Mouse (Mus musculus) spleen, postnatal 4 days (tissue): ENCODE measurements around the gene Tpm4.
"Not testable (repeated sequence)": the region's sequence is repeated elsewhere in the genome, so short reads cannot be mapped to it uniquely, and the experiment has no call there.

Experiments
- DNase-seq, 2 experiments: peaks; one replicate each; pipeline ENCODE4 v3.0.0; 2022; ENCODE audit warnings: low spot score in 2 of 2

Gene Tpm4

DNA sequence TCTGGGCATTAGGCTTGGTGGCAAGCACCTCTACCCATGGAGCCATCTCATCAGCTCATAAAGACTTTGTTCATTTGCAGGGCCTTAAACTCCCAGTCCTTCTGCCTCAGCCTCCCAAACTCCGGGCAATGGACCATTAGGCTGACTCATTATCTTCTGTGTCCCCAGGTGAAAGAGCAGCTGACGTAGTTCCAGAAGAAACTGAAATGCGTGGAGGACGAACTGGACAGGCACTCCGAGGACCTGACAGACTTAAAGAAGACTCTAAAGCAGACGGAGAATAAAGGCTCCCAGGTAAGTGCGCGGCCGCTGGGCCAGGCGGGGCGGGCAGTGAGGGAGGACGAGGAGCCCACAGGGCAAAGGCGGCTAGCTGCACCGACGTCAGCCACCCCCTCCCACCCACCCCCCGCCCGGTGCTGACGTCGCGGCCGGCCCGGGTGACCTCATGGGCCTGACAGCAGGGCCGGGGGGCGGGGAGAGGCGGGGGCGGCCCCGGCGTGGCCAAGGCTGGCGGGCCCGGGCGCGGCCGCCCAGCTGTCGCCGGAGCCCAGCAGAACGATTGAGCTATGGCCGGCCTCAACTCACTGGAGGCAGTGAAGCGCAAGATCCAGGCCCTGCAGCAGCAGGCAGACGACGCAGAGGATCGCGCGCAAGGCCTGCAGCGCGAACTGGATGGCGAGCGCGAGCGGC, at the start of gene Tpm4:
TSS of gene Tpm4 (plus strand) at position 220 of the 690 bp plus-strand sequence.
- peak; percentile 56 to 77 for DNase-seq

DNA sequence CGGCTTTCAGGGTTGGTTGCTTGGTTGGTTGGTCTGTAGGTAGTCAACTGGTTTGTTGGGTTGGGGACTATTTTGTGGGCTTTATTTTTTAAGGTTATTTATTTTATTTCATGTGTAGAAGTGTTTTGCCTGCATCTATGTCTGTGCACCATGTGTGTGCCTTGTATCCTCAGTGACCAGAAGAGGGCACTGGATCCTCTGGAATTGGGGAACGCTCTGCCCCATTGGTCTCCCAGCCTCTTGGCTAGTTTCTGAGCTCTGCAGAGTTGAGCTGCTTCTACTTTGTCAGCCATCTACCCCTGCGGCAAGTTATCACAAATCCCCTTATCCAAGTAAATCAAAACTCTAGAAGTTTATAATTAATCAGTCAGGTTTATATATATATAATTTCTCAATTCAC, 47.2 kb upstream of the Tpm4 start:
- DNase-seq = not testable (repeated sequence)

DNA sequence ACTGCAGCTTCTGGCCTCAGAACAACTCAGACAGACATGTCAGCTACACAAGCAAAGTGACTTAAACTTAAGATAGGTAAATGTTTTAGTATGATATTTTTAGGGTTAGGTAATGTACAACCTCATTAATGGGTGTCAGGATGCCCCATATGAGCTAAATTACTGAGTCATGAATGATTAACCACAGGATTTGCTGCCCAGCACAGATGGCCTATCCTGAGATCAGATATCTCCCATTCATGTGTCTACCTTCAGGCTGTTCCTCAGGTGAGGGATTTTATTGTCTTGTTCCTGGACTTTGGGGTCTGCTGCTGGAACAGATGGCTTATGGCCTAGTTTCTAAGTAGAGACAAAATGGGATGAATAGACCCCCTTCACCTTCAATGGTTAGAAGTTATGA, 38.1 kb upstream of the Tpm4 start:
- not testable (repeated sequence) for DNase-seq

DNA sequence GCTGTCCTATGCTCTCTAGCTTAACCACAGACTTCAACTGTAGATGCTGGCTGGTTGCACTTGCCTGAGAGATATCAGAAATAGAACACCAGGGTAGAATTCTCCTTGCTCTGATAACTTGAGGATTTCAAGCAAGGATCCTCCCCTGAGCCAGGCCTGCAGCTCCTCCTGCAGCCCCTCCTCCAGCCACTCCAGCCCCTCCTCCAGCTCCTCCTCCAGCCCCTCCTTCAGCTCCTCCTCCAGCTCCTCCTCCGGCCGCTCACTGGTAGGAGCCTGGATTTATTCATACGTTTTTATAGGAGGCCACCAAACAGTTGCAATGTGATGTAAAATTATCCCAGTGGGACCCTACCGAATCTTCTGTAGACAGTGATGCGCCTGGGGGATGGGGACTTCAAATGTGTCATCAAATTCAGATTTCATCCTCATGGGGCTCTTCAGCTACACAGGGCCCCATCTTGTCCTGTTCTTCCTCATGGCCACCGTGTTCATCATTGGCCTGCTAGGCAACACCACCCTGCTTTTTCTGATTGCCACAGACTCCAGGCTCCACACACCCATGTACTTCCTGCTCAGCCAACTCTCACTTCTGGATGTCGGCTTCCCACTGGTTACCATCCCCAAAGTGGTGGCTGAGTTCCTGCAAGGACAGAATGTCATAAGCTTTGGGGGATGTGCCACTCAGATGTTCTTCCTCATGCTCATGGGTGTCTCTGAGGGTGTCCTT, 35.2 kb upstream of the Tpm4 start:
- DNase-seq = peak; percentile 69 to 79

DNA sequence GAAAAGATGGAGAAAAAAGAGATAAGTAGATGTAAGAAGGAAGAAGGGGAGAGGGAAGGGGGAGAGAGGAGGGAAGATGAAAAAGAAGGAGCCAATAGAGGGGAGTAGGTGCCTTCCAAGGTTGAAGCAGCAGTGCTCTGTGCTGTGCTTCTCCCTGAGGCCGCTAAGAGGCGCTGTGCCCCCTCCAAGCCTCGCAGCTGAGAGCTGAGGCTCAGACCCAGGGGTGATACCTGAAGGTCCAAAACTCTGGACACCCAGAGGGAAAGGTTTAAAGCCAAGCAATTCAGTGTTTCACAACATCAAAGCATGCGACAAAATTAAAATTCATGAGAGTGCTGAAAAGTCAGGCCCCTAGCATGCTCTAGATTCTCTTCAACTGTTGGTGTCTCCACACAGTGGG, 29.6 kb upstream of the Tpm4 start:
- DNase-seq = no peak

DNA sequence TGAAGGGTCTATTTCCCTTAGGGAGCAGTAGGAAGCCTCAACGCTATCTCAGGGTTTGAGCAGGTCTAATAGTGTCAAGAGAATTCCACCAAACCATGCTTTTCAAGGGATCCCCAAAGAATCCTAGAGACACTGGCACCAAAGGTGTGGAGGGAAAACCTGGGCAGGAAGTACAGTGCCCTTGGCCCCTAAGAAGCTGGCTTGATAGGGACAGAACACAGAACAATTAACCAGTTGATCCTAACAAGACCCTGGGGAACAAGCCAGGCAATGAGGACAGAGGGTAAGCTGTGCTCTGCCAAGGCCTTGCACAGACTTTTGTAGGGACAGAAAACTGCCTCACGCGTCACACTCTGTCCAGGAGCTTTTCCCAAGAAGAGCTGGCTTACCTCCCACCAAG, 28.0 kb upstream of the Tpm4 start, which contains the start of gene Olfr374:
TSS of gene Olfr374 (plus strand) at position 301 of the 400 bp plus-strand sequence.
- DNase-seq = no peak

DNA sequence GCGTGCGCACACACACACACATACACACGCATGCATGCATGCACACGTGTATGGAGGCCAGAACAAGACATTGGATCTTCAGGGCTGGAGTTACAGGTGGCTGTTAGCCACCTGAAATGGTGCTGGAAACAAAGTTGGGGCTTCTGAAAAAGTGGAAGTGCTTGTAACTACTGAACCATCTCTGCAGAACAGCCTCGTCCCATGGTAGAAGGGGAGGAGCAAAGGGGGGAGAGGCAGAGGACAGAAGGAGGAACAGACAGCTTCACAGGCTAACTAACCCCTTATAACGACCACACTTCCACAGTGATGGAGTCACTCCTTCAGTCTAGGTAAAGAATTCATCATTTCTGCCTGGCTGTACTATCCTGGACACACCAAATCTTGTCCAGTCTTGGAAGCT, 23.9 kb upstream of the Tpm4 start:
- peak in 1 of 2 experiments; percentile 37 for DNase-seq

DNA sequence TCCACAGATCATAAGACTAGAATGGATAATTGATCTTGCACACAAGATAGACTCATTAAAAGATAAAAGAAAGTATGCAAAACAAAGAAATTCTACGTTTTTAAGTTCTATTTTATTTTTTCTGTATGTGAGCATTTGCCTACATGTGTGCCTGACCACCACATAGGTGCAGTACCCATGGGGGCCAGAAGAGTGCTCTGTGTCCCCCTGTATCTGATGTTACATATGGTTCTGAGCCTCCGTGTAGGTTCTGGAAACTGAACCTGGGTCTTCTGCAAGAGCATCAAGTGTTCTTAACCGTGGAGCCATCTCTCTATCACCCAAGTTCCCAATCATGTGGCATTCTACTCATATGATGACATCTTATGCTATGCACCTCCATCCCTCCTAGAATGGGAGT, 22.3 kb upstream of the Tpm4 start:
- no peak for DNase-seq

DNA sequence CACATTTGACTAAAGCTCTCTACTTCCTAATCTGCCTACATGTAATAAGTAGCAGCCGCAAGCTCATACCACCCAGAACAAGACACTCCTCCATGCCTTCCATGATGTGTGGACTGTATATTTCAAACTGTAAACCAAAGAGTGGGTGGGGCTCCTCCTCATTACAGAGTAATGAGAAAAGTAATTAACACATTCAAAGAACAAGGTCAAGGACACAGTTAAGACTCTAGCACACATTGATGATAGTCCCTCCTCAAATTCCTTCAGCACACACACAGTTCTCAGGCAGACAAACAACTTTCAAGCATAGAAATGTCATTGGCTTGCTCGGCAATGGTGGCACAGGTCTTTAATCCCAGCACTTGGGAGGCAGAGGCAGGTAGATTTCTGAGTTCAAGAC, 19.6 kb upstream of the Tpm4 start:
- no peak for DNase-seq

DNA sequence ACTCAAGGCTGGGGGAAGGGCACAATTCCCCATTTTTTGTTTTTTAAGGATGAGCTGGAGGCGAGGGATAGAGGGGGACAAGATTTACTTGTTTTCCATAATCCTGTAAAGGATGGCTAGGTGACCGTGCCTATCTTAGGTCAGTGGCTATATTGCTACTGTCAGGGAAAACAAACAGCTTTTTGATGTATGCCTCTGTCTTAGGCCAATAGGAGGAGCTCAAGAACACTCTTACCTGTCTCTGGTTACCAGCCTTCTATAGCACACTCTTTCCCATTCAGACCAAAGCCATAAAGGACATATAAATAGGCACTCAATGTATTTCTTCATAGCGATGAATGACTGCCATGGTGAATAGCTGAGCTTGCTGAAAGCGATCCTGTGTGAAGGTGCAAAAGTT, 16.2 kb upstream of the Tpm4 start:
- DNase-seq = no peak

DNA sequence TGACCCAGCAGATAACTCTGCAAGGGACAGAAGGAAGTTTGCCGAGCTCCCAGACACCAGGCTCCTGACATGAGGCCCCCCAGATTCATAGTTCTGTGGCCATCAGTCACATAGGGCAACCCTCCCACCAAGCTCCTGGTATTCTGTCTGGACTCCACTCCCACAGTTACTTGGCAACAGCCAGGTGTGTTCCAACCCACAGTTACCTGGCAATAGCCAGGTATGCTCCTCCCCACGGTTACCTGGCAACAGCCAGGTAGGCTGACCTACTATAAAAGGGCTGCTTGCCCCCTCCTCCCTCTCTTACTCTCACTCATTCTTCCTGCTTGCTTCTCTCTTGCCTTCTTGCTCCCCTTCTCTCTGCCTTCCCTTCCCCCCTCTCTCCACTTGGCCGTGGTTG, 13.3 kb upstream of the Tpm4 start:
- not testable (repeated sequence) for DNase-seq

DNA sequence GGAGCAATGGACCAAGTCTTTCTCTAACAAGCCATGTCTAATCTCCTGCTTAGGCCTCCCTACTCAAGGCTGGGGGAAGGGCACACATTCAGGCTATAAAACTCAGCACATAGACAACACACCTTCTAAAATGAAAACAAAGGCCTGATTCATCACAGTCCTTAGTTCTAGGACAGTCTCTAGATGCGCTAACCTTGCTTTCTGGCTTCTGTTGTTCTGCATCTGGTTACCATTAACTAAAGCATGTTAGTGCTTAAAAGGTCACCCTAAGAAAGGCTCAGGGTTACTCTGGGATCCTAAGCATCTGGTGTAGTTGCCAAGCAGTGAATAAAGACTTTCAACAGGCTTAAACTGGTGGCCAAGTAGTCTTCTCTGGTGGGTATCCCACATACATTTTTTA, 12.8 kb upstream of the Tpm4 start:
- no peak for DNase-seq

DNA sequence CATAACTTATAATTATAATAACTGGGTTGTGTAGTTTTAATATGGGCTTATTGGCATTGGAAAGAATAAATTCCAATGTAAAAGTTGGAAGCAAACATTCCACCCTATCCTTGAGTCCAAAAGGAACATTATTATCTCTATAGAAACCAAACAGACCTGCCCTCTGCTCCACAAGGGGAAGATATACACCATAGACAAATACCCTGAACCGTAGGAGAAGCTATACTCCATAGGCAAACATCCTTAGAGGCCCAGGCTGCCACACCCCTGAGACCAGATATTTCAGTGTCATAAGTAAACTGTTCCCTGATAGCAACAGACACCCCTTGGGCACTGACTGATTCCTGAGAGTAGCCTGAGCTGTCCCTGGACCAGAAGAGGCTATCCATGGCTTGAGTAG, 6.9 kb upstream of the Tpm4 start:
- no peak for DNase-seq

DNA sequence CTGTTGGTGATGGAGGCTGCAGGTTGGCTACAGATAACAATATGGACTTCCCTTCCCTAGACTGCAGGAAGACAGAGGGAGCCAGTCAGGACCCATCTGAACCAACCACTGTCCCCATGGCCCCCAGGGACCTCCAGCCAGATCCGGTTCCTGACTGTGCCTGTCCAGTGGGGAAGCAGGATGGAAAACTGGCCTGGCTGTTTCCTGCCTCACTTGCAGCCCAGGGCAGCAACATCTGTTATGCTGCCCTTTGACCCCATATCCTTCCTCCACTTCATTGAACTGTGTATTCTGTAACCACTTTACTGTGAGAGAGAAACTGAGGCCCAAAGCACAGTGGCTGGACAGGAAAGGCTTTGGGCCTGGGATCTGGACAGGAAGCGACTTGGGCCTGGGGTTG, 3.5 kb upstream of the Tpm4 start:
- DNase-seq = no peak

DNA sequence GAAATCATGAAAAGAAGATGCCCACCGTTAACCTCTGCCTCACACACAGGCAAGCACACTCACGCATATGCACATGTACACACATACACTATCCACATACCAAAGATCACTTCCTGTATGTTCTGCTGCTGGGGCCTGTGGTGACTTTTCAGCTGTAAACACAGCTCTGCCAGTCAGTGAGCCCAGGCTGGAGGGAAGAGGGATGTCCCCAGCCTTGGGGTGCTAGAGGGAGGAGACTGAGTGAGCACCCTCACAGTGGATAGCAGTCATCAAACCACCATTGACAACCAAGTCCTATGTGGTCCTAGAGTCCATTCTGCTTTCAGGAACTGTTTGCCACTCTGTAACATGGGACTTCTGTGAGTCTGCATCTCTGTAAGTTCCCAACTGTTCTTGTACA, 2.9 kb upstream of the Tpm4 start:
- no peak for DNase-seq

DNA sequence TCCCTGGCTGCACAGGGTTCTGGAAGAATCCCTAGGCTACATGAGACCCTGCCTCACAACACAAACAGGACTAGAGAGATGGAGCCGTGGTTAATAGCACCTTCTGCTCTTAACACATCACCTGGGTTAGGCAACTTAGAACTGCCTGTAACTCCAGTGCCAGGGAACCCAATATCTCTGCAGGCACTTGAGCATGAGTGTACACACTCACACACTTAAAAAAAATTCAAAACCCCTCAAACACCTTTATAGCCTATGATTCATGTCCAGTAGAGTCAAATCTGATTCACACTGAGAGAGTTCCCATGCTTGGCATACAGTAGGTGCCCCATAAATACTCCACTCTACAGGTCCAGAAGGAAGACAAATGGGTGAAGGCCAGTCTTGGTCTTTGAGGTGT, 2.4 kb upstream of the Tpm4 start:
- DNase-seq = no peak

DNA sequence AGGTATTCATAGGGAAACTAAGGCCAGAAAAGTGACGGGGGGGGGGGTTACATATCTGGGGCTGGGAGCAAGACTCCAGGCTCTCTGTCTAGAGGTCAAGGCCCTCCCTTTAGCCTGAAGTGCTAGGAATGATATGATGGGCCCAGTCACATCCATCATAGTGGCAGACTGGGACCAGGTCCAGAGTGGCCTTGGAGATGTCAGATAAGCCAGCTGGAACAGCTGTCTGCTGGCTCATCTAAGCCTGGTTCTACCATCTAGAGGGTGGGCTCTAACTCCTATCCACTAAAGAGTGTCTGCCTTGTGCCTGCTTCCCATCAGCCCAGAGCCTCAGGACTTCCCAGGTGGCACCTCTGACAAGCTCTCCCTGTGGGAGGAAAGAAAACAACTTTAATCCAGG, 1.9 kb upstream of the Tpm4 start:
- DNase-seq = no peak

DNA sequence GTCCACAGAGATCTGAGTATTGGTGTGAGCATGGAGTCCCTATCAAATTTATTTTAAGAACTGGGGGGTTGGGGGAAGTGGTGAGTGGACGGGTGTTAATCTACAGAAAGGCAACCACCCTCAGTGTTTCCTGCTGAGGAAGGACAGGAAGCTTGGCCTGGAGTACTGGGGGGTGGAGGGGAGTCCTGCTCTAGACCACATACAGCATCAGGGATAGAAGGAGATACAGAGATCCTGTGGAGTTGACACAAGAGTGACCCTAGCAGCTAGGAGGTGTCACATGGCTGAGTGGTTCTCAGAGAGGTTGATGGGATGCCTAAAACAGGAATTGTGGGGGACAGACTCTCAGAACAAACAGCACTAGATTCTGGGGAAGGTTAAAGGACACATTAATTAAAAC, 1.3 kb upstream of the Tpm4 start:
- DNase-seq = no peak

DNA sequence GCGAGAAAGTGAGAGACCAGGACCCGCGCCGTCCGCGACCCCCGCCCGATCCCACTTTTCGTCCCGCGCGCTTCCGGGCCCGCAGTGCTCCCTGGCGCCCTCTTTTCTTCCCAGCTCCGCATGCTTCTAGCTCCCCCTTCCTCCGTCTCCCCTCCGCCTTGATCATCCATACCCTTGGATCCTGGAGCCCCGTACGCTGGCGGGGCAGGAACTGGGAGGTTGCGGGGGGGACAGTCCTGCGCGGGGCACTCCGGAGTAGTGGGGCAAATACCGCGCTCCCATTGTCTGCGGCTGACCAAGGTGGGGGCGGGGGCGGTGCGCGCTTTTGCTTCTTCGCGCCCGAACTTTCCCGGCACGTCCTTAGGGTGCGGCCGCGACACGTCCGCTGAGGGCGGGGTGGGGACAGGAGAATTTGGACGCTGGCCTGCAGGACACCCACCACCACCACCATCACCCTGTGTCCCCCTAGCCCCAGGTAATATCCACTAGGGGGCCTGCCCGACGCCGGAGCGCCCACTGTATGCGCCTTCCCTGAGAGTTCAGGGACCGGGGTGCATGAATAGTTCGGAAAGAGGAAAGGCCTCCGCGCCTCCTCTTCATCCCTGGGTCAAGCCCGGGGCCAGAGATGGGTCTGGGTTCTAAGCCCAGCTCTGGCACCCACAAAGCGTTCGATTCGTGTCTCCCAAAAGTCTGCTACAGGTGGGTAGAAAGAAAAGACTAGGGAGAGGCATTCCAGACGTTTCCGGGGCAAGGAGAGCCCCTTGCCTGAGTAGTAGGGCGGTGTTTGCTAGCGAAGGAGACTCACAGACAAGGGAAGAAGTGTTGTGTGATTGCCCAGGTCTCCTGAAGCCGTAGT, 899 bp downstream of the Tpm4 start:
- peak; percentile 42 to 74 for DNase-seq

DNA sequence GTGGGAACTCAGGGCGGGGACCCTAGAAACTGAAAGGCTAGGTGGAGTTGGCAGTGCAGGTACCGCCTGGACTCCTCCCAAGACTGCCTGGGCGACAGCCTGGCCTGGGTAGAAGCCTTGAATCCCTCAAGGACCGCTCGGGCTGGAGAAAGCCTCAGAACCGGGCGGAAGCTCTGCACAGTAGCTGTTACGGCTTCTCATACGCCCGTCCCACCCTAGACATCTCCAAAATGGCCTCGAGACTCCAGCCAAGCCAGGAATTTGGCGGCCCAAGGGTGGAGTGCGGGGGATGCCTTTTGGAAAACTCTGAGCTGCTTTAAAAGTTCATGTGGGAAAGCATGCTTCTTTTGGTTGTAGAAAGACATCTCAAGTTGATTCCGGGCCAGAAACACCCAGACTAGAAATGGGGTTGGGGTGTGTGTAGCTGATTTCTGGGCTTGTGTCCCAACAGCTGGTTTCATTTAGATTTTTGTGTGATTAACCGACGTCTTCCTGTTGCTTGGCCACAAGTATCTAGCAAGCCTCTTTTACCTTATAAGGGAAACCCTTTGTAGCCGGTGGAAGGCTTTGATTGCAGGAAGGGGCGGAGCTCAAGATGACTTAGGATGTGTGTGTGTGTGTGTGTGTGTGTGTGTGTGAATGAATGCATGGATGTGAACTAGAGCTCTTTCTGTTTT, 1.7 kb downstream of the Tpm4 start:
- peak; percentile 55 to 70 for DNase-seq

DNA sequence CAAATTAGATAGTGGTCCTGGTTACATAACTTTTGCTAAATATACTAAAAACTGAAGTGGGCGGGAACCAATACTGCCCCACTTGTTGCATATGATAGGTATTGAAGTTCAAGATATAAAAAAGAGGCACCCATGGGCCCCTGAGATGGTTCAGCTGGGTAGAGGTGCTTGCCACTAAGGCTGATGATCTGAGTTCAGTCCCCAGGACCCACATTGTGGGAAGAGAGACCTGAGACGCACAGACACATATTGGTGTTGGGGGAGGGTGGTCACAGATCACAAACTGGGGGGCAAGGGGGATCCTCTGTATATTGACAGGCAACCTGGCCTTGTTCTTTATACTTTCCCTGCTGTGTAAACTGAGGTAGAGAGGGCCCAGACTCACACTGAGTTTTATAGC, 2.7 kb downstream of the Tpm4 start:
- DNase-seq = no peak

DNA sequence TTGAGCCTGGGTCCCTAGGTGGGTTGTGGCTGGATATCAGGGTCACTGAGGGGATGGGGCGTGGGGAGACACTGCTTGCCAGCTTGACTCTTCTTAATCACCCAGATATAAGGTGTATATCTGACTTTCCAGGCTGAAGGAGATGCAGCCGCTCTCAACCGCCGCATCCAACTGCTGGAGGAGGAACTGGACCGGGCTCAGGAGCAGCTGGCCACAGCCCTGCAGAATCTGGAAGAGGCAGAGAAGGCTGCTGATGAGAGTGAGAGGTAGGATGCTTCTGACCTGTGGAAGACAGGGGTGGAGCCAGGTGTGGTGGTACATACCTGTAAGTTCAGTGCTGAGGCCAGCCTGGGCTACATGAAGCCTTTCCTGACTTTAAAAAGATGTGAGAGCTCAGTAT, 3.7 kb downstream of the Tpm4 start:
- no peak for DNase-seq
